Mouse (Mus musculus) hindbrain, embryonic 15.5 days (tissue): ENCODE data around the gene Gm14124. TPM values are rescaled to one million over a fixed set of nuclear protein-coding genes. Genes with fewer than 3 reads are reported as not detected.
"Not testable (repeated sequence)": the region's sequence is repeated elsewhere in the genome, so short reads cannot be mapped to it uniquely, and the experiment has no call there.

Experiments used
- ATAC-seq: fragments of 200-750 bp; cut with Nextera tagmentation; 2 replicates; pipeline ENCODE4 v1.8.0; 2017; ENCODE audit warnings: low read depth, moderate number of reproducible peaks, moderate TSS enrichment; ENCODE audit not compliant: low FRiP score
- H3K27ac ChIP-seq: fragments of 300-500 bp; sonication (generic); replicated peaks from 2 replicates; pipeline ENCODE4 v1.5.1; 2015; ENCODE audit warnings: mild to moderate bottlenecking, inconsistent platforms
- H3K27me3 ChIP-seq: fragments of 300-500 bp; sonication (generic); 2 replicates; pipeline ENCODE4 v1.6.1; 2015; ENCODE audit warnings: control low read depth, inconsistent platforms
- H3K36me3 ChIP-seq: fragments of 300-500 bp; sonication (generic); 2 replicates; pipeline ENCODE4 v1.6.1; 2015; ENCODE audit warnings: control low read depth, inconsistent platforms
- H3K4me1 ChIP-seq: fragments of 300-500 bp; sonication (generic); replicated peaks from 2 replicates; pipeline ENCODE4 v1.6.1; 2015; ENCODE audit warnings: control low read depth, inconsistent platforms
- H3K4me2 ChIP-seq: fragments of 300-500 bp; sonication (generic); 2 replicates; pipeline ENCODE4 v1.6.1; 2015; ENCODE audit warnings: moderate library complexity, mild to moderate bottlenecking, inconsistent platforms
- H3K4me3 ChIP-seq: fragments of 300-500 bp; sonication (generic); 2 replicates; pipeline ENCODE4 v1.5.1; 2015; ENCODE audit warnings: mild to moderate bottlenecking, inconsistent platforms
- H3K9ac ChIP-seq: fragments of 300-500 bp; sonication (generic); 2 replicates; pipeline ENCODE4 v1.6.1; 2015; ENCODE audit warnings: inconsistent platforms
- H3K9me3 ChIP-seq: fragments of 300-500 bp; sonication (generic); 2 replicates; pipeline ENCODE4 v1.6.1; 2016; ENCODE audit warnings: control low read depth, inconsistent platforms
- WGBS: fragments of 180-500 bp; shearing (Covaris S2); methylation state at CpG from one replicate; pipeline ENCODE4 v1.1.7; 2015; 5-methylcytosine and 5-hydroxymethylcytosine counted together
- polyA plus RNA-seq: library from polyadenylated mRNA; unstranded; fragments of >200 nt; fragmentation: Nextera tagmentation; extraction: Ambion mirVana; gene quantifications from 2 replicates; pipeline ENCODE4 v1.2.1, GENCODE M21; 2015

The Gm14124 gene
- polyA plus RNA-seq: 0.06 TPM in 1 of 2 replicates, not detected in the other

DNA sequence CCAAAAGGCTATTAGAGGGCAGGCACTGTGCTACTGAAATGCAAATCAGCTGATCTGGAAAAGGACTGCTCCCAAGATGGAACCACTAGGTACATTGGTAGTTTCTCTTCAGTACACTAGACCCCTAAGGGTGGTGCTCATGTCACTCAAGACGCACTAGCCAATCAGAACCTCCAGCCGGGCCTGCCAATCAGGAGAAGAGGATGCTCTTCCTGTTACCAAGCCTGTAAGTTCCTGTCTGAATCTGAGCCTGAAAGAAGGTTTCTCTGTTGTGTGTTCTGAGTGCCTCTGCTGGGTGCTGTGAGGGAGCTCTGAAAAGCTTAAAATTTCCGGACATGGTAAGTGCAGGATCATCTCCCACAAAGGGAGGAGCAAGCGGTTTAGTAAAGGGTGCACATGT, at the start of gene Gm14124:
Gene Gm14124, plus strand, starts transcription at position 227 of the 400 bp plus-strand sequence.
- ATAC-seq, H3K4me1 ChIP-seq, H3K27ac ChIP-seq, H3K9ac ChIP-seq, H3K27me3 ChIP-seq, H3K4me2 ChIP-seq, H3K4me3 ChIP-seq, H3K9me3 ChIP-seq, H3K36me3 ChIP-seq: not testable (repeated sequence)
- 86% methylated on average over 4 of the region's 4 CpGs for WGBS

DNA sequence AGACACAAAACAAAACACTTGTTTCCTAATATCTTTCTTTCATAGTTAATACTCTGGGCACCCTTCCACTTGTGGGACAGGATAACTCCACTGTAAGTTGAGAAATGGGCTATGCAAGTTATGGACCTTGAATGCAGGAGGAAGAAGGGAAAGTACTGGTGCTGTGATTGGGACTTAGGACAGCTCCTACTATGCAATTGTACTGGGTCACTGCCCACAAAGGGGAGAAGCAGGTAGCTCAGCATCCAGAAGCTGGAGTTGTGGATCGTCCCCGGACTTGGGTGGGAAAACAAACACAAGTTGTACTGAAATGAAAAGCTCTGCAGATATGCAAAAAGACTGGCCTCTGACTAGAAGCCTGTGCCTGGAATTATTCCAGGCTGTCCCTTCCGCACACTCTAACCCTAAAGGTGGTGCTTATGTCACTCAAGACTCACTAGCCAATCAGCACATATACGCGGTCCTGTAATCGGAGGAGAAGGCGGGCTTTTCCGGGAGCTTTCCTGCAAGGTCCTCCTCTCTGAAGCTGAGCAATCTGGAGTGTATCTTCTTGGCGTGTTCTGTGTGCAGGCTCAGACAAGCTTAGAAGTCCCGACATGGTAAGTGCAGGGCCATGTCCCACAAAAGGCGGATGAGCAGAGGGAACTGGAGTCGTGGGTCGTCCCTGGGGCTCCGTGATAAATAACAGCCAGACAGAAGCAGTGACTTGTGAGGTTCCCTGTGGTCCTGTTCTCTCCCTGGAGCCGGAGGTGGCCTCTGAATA, 39.5 kb upstream of the Gm14124 start, which contains the start of gene Zfp937:
Gene Zfp937, plus strand, starts transcription at position 474 of the 763 bp plus-strand sequence.
- not testable (repeated sequence) for H3K4me1 ChIP-seq, H3K9me3 ChIP-seq, H3K27me3 ChIP-seq, H3K36me3 ChIP-seq
- H3K4me2 ChIP-seq: peak within 1 kb of the TSS; percentile 56
- peak within 1 kb of the TSS; percentile 48 for H3K9ac ChIP-seq
- WGBS: 0% methylated on average over 15 of the region's 15 CpGs
- peak within 1 kb of the TSS; percentile 48 for H3K4me3 ChIP-seq
- peak within 1 kb of the TSS; percentile 67; the same call in 1 of the 2 replicates for H3K27ac ChIP-seq
- peak; percentile 100 for ATAC-seq

DNA sequence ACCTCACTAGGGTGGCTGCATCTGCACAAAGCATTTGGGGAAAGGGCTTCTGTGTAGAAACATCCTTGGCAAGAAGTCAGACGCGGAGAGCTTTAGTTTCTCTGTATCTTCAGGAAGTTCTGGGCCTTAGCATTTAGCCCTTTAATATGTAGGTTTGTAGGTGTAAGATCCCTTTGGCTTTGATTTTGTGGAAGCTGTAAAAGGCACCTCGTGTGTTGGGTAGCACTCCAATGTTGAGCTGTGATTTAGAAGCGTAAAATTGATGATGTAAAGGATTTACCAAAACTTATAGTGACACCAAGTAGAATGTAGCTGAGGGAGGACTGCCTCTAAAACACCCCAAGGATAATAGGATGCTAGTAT, 39.0 kb upstream of the Gm14124 start:
- Histone ChIP-seq H3K4me2 (peak overlapping the region; percentile 56), H3K27ac (peak overlapping the region; percentile 67; the same call in 1 of the 2 replicates), H3K9ac (peak overlapping the region; percentile 48), H3K4me3 (peak overlapping the region; percentile 48)
- not testable (repeated sequence) for H3K4me1 ChIP-seq, H3K36me3 ChIP-seq, ATAC-seq, H3K27me3 ChIP-seq, H3K9me3 ChIP-seq
- WGBS: 19% methylated on average over 4 of the region's 4 CpGs

DNA sequence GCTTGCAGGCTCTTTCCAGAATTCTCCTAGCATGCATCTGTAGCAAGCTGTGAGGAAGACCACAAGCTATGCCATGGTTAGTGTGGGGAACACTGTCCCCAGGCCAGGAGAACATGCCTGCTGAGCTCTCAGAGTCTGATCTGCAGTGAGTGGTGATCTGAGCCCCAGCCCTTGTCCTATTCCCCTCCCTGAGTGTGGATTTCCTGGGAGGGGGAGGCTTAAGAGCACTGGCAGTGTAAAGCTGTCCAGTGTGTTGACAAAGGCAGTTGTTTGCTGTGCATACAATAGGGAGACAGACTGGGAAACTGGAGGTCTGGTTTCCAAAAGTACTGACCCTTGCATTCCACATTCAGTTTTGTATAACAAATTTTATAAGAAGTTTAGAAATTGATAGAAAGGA, 34.1 kb upstream of the Gm14124 start:
- not testable (repeated sequence) for H3K36me3 ChIP-seq, H3K4me2 ChIP-seq, H3K9ac ChIP-seq, ATAC-seq, H3K4me1 ChIP-seq, H3K27me3 ChIP-seq, H3K27ac ChIP-seq, H3K9me3 ChIP-seq, H3K4me3 ChIP-seq

DNA sequence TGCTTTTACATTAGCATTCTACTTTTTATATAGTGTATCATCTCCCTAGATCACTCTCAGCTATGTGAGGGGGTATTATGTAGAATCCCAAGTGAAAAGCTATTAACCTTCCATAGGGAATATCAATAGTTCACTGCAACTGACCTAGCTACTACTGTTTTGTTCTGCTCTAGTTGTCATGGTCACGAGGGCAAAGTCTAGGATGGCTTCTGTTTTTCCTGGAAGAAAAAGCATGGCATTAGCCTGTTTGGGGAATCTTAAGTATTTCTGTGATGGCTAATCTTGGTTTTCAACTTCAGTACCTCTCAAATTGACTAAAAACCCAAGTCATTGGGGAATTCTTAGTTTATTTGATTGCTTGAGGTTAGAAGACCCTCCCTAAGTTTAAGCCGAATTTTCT, 14.1 kb upstream of the Gm14124 start:
- Histone ChIP-seq H3K36me3 (peaks cover 34% of the 10 kb centered on the region), H3K9me3 (peaks cover 19% of the 10 kb centered on the region; the same call in 1 of the 2 replicates), H3K27me3 (no peaks in the 10 kb centered on the region), H3K4me2 (no peak overlapping the region), H3K9ac (no peak overlapping the region), H3K27ac (no peak overlapping the region), H3K4me1 (no peaks in the 10 kb centered on the region), H3K4me3 (no peak overlapping the region)
- WGBS: 93% methylated on average over 2 of the region's 2 CpGs
- no peak for ATAC-seq

DNA sequence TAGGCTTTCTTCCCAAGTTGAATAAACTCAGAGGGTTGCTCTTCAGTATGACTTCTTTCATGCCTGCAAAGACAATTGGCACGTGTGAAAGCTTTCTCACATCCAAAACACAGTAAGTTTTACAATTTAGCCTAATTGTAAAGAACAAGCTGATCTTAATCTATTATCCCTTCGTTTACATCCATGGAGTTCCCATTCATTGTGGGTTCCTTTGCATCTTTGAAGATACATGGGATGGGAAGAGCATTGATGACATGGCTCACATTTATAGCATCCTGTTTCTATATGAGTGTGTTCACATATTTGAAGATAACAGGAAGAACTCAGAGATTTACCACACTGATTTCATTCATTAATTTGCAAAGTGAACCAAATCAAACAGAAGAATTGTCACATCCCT, 1.8 kb upstream of the Gm14124 start, which contains the start of gene Gm21994:
Gene Gm21994, minus strand, starts transcription at position 101 of the 400 bp plus-strand sequence.
- H3K4me1 ChIP-seq, H3K4me3 ChIP-seq, H3K36me3 ChIP-seq, H3K9me3 ChIP-seq, H3K9ac ChIP-seq, H3K27ac ChIP-seq, ATAC-seq, H3K27me3 ChIP-seq, H3K4me2 ChIP-seq: not testable (repeated sequence)
- 63% methylated on average over 2 of the region's 2 CpGs for WGBS

DNA sequence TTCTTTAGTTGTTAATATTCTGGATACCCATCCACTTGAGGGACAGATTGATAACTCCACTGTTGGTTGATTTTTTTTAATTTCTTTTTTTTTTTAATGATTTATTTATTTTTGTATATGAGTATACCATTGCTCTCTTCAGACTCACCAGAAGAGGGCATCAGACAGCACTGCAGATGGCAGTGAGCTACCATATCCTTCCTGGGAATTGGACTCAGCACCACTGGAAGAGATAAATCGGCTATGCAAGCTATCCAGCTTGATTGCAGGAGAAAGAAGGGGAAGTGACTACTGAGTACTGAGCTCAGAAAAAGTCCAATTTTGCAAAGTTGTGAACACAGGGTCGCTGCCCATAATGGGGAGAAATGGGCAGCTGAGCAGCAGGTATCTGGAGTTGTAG, 456 bp upstream of the Gm14124 start:
- 70% methylated on average over 2 of the region's 2 CpGs for WGBS
- H3K4me3 ChIP-seq, H3K4me2 ChIP-seq, H3K9me3 ChIP-seq, H3K36me3 ChIP-seq, H3K27me3 ChIP-seq, H3K9ac ChIP-seq, H3K4me1 ChIP-seq, H3K27ac ChIP-seq, ATAC-seq: not testable (repeated sequence)

DNA sequence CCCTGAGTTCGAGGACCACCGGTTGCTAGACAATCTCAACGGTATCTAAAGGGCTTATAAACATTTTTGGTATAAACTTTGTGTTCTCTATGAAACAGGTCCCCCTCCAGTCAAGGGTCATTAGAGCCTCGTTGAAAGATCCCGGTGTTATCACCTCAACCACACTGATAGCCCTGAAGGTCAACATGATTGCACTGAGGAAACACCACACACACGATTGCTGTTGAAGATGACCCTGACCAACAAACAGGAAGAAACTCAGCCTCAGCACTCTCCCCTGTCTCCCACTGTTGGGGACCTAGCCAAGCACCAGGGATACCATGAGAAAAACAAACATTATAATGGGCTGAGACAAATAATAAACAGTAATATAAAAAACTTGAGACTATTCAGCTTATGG, 36.4 kb downstream of the Gm14124 start:
- H3K4me2 ChIP-seq: no peak overlapping the region
- ATAC-seq: no peak

DNA sequence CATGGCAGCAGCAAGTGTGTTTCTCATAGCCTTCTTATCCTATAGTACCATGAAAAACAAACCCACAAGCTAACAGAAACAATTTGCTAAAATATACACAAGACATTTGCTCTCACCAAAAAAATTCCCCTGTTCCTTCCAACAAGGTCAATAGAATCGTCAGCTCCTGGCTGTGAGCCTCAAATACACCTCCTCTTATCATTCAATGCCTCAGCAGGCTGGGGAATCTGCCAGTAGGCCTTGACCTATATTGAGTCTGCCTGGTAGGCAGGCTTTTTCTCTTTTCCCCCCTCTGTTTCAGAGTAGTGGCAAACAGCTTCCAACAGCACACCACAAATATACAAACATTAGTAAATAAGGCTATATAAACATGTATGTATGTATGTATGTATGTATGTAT, 41.8 kb downstream of the Gm14124 start:
- Histone ChIP-seq H3K27me3 (no peaks in the 10 kb centered on the region), H3K9ac (no peak overlapping the region), H3K27ac (no peak overlapping the region), H3K4me2 (no peak overlapping the region), H3K4me3 (no peak overlapping the region), H3K9me3 (no peaks in the 10 kb centered on the region), H3K4me1 (no peaks in the 10 kb centered on the region), H3K36me3 (no peaks in the 10 kb centered on the region)
- 71% methylated on average over 1 of the region's 1 CpGs for WGBS
- ATAC-seq: no peak

More for the DNA sequence above, 36.4 kb downstream of the Gm14124 start:
- Histone ChIP-seq H3K27me3 (no peaks in the 10 kb centered on the region), H3K9ac (no peak overlapping the region), H3K4me1 (no peaks in the 10 kb centered on the region), H3K36me3 (no peaks in the 10 kb centered on the region), H3K4me3 (no peak overlapping the region), H3K9me3 (no peaks in the 10 kb centered on the region), H3K27ac (no peak overlapping the region)
- 92% methylated on average over 6 of the region's 6 CpGs for WGBS

DNA sequence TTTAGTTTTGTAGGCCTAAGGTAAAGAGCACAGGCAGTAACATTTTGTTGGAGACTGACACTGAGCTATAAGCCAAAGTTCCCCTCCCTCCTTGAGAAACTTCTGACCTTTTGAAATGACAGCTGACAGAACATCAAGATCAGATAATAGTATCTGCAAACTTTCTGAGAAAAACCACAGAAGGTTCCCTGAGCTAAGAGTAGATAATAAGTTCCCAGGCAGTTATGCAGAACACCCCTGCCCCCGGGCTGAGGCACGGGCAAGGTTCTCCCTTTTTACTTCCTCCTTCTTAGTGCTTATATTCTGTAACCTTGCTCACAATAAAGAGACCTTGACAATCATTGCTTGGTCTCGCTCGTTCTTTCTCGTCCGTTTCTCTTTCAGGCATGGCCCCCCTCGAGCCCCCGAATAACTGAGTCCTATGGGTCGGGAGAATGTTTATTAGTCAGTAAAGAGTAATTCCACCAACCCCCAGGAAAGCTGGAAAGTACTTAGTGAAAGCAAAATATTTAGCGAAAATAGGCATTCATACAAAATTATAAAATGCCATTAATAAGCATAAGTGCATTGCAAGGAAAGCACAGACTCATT, 50.0 kb downstream of the Gm14124 start:
- Histone ChIP-seq H3K27me3 (no peaks in the 10 kb centered on the region), H3K36me3 (no peaks in the 10 kb centered on the region), H3K4me1 (0 out of 2 replicates have a peak, but pooled peaks cover 5% of the 10 kb centered on the region), H3K27ac (no peak overlapping the region), H3K4me3 (no peak overlapping the region), H3K4me2 (no peak overlapping the region), H3K9me3 (no peaks in the 10 kb centered on the region), H3K9ac (no peak overlapping the region)
- ATAC-seq: no peak
- WGBS: 90% methylated on average over 10 of the region's 10 CpGs

DNA sequence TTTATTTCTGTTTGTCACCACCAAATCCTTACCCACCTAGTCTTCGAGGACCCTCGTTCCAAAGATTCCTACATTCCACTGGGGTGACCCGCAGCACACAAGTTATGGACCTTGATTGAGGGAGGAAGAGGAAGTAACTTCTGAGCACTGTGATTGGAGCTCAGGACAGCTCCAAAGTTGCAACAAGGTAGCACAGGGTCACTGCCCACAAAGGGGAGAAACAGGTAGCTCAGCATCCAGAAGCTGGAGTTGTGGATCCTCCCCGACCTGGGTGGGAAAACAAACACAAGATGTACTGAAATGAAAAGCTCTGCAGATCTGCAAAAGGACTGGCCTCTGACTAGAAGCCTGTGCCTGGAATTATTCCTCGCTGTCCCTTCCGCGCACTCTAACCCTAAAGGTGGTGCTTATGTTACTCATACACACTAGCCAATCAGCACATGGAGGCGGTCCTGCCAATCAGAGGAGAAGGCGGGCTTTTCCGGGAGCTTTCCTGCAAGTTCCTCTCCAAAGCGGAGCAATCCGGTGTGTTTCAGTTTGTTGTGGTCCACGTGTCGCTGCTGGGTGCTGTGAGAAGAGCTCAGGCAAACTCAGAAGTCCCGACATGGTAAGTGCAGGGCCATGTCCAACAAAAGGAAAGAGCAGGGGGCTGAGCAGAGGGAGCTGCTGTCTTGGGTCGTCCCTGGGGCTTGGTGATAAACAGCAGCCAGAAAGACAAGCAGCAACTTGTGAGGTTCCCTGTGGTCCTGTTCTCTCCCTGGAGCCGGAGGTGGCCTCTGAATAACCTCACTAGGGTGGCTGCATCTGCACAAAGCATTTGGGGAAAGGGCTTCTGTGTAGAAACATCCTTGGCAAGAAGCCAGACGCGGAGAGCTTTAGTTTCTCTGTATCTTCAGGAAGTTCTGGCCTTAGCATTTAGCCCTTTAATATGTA, 53.9 kb downstream of the Gm14124 start:
- peaks cover 12% of the 10 kb centered on the region for H3K36me3 ChIP-seq
- peak overlapping the region; percentile 60 for H3K4me2 ChIP-seq
- H3K27ac ChIP-seq: 0 out of 2 replicates have a peak overlapping the region, but pooled peaks have one; percentile 22
- H3K4me1 ChIP-seq, H3K27me3 ChIP-seq, H3K9me3 ChIP-seq: not testable (repeated sequence)
- peak; percentile 99 for ATAC-seq
- H3K4me3 ChIP-seq: peak overlapping the region; percentile 52
- H3K9ac ChIP-seq: peak overlapping the region; percentile 44
- 16% methylated on average over 19 of the region's 19 CpGs for WGBS

DNA sequence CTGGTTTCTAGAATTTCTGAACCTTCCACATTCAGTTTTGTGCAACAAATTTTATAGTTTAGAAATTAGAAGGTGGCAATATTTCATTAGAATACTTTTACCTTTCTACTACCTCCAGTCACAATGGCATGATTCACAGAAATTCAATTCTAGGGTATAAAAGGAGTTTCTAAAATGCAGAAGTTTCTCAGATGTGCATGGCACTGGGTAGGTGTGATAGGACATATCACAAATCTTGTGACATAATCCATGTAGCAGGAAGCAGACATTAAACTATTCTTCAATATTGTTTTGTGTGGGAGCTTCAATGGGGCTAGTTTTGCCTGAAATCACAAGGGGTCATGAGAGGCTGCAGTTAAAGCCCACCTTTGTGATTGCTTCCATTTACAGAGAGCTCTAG, 58.8 kb downstream of the Gm14124 start:
- Histone ChIP-seq H3K9ac (no peak overlapping the region), H3K27ac (no peak overlapping the region), H3K36me3 (peaks cover 32% of the 10 kb centered on the region), H3K4me3 (no peak overlapping the region), H3K4me2 (no peak overlapping the region), H3K27me3 (no peaks in the 10 kb centered on the region), H3K9me3 (0 out of 2 replicates have a peak, but pooled peaks cover 12% of the 10 kb centered on the region), H3K4me1 (0 out of 2 replicates have a peak, but pooled peaks cover 3% of the 10 kb centered on the region)
- ATAC-seq: no peak
